Mouse (Mus musculus) thymus, adult 18-20 months (tissue): ENCODE results near the gene Vmn2r29.
A peak's percentile ranks its signal among the peaks of the same experiment; 100 is the strongest.
"Not testable (repeated sequence)": the region's sequence is repeated elsewhere in the genome, so short reads cannot be mapped to it uniquely, and the experiment has no call there.

Experiments
- DNase-seq, 2 experiments: peaks; one replicate each; pipeline ENCODE4 v3.0.0; 2022; ENCODE audit warnings: mixed read lengths in 2 of 2

Gene Vmn2r29

DNA sequence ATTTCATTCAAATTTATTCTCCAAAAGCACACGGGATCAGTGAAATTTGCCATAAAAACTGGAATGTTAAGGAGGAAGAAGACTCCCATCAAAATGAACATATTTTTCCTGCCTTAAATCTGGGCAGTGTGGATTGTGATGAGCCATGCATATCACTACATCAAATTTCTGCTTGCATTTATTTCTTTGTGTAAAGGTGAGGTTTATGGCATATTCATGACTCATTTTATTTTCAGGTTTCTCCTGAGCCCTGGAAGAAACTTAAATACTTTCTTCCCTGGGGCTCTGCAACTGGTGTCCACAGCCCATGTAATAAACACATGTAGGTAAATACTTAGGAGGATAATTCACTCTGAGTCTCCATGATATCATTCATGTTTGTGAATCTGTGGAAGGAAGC, at the start of gene Vmn2r29:
Gene Vmn2r29 (minus strand): TSS at position 101 of the 400 bp plus-strand sequence.
- DNase-seq: not testable (repeated sequence)

- DNase-seq: peak in 1 of 2 experiments; percentile 19
Measured at GRCm38 (mm10) chr7:7295595-7295994, 48.5 kb upstream of the Vmn2r29 start.

GRCm38 (mm10) chr7:7281383-7281782, 34.3 kb upstream of the Vmn2r29 start:
- no peak for DNase-seq

GRCm38 (mm10) chr7:7277966-7278567, 30.9 kb upstream of the Vmn2r29 start, which contains the start of gene Gm45844:
Gm45844 (minus strand) TSS chr7:7278289.
- peak; percentile 85 to 90 for DNase-seq

DNA sequence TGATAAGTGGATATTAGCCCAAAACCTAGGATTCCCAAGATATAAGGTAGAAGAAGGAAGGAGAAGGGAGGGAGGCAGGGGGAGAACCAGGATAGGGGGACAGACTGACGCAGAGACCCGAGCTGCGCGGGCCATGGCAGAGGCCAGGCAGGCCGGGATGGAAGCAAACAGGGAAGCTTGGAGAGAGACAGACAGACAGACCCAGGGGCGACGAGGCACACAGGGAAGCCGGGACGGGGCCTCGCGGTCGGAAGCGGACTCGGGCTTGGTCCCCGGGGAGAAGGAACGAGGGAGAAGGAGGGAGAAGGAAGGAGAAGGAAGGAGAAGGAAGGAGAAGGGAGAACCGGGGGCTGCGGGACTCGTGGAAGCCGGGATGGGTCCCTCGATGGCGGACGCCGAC, 30.4 kb upstream of the Vmn2r29 start:
- DNase-seq: peak in 1 of 2 experiments; percentile 22

- DNase-seq: peak in 1 of 2 experiments; percentile 32
Measured at GRCm38 (mm10) chr7:7209313-7210151, 37.6 kb downstream of the Vmn2r29 start, which contains the start of gene Zfp772. Zfp772 (minus strand) TSS chr7:7209998.

DNA sequence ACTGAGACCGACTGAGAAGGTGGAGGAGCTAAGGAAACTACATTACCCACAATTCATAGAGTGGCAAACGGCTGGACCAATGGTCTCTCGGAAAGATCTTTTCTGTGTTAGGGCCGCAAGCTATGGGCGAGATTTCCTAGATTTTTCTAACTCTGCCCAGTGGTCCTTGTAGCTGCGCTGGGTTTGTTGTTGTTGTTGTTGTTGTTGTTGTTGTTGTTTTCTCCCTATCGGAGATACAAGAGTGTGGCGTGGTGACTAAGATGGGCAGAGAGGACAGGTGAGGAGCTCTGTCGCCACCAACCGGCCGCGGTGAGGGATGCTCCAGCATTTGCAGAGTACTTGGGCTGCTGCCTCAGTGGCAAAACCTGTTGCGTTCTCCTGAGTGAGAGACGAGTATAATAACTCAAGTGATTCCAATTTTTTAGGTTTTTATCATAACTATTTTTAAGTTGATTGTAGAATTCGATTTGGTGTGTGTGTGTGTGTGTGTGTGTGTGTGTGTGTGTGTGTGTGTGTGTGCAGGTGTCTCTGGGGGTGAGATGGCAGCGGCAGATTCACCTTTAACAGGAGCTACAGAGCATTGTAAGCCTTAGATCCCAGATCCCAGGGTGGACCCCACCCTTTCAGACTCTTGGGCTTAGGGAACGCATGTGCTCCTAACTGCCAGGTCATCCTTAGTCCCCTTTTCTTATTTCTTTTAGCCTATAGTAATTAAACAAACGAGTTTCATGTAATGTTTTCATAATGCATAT, 58.8 kb downstream of the Vmn2r29 start:
- DNase-seq: peak; percentile 32 to 39

- DNase-seq: no peak
Measured at GRCm38 (mm10) chr7:7187417-7188190, 59.5 kb downstream of the Vmn2r29 start.

DNA sequence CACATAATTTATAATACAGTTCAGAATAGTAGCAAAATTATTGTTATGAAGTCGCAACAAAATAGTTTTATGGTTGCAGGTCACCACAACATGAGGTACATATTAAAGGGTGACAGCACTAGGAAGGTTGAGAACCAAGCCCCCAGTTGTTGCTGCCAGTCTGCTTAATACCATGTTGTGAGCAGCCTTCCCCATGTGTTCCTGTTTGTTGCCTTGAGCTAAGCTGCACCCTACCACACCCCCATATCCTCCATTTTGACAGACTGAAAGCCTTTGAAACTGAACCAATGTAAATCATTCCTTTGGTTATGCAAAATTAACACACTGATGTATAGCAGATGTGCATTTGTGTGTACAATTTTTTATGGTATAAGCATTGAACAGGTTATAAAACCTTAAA, 61.2 kb downstream of the Vmn2r29 start:
- DNase-seq: no peak
